Mouse (Mus musculus) cerebellum, adult 2 months (tissue): Measurements from ENCODE around the gene Gm42417.

Experiments used
- CTCF ChIP-seq: fragments of 200-500 bp; IDR thresholded peaks from 2 replicates; pipeline ENCODE4 v1.5.1; 2011; ENCODE audit warnings: low read depth, mild to moderate bottlenecking, control low read depth, low read length, moderate library complexity, borderline replicate concordance; ENCODE audit not compliant: insufficient read depth
- POLR2A ChIP-seq: fragments of 200-500 bp; IDR thresholded peaks from 2 replicates; pipeline ENCODE4 v1.6.1; 2011; ENCODE audit warnings: low read length, control low read depth, borderline replicate concordance; ENCODE audit not compliant: insufficient read depth

DNA sequence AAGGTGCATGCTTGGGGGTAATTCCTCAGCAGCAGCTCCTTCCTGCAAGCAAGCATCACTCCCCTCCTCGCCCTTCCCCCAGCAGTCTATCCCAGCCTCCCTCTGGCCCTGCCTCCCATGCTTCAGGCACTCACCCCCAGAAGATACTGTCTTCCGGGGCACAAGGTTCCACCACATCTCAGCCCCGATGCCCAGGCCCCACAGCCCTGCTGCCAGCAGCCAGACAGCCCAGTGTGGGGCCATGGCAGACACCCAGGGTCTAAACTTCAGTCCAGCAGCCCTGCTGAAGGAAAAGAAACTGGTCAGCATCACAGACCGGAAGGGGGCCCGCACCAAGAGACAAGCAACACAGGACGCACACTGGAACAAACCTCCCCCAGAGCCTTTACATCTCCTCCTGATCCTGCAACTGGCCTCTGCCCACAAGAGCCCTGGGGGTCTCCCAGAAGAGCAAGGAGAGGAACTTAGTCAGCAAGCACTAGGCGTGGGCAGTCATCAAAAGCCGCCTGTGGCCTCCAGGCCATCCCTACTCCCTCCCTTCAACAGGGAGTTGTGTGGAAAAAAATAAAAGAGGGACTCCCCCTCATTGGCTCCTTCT, 16.7 kb upstream of the Gm42417 start:
- TF ChIP-seq POLR2A: no peak
- no peak for TF ChIP-seq CTCF
